Mouse (Mus musculus): Measurements from ENCODE around the gene Tnfsf11.

DNA sequence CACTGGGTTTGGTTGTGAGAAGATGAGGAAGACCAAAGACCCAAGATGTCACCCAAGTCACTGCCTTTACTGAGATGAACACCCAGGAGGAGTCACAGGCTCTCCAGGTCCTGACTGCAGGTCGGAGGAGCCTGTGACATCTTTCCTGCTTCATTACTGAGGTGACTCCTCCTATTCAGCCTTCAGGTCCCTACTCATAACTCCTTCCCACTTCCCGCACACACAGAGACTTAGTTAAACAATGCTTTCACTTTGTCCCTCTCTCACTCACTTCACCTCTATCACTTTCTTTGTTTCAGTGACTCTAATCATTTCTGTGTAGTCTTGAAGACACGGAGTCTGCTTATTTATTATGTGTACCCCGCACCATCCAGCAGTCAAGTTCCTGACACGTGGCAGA is 11.7 kb upstream of the Tnfsf11 start:
- no peak for TF ChIP-seq CHD2 (IDR thresholded peaks at IDR 0.05; ENCODE audit: low read depth, low read length)
- TF ChIP-seq ZC3H11A (IDR thresholded peaks at IDR 0.05; ENCODE audit: borderline replicate concordance, low read depth, low read length): no peak
- TF ChIP-seq MAFK (IDR thresholded peaks at IDR 0.05; ENCODE audit: insufficient read depth, low read depth, low read length): no peak
